Mouse (Mus musculus): ENCODE data around the gene Camk2g. TPM values are rescaled to one million over a fixed set of nuclear protein-coding genes. Genes with fewer than 3 reads are reported as not detected.

Camk2g gene
- total and polyA plus RNA-seq, 3 experiments = 36.8 to 41.0 (median 37.0) TPM

DNA sequence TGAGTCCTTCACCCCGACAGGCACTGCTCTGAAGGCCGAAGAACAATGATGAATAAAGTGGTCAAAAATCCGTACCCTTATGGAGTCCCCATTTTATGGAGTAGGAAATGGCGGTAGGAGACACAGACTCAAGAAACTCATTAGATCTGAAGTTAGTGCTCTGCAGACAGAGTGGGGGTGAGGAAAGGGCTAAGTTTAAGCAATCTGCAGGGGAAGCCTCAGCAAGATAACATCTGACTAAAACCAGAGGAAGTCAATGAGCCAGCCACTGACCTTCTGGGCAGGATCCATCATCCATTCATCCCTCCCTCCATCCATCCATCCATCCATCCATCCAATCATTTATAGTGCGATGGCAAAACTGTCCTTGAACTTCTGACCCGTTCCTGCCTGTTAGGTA, 10.4 kb downstream of the Camk2g start:
- peaks cover 21% of the 10 kb centered on the region for H3K4me1 ChIP-seq (ENCODE audit: control insufficient read depth, insufficient read depth, low read length)
- 96% methylated on average over 6 of the region's 6 CpGs for WGBS
- intact Hi-C loops (cut with DNase I) = no loop called here
- H3K36me3 ChIP-seq (ENCODE audit: control insufficient read depth, insufficient read depth, low read length) = peaks cover 12% of the 10 kb centered on the region
- no peak overlapping the region for H3K9ac ChIP-seq (ENCODE audit: low read depth, low read length)
- DNase-seq = no peak
- no peak for TF ChIP-seq POLR2A (IDR thresholded peaks at IDR 0.05; ENCODE audit: insufficient read depth, low read depth, low read length)
- no peak for TF ChIP-seq EP300 (IDR thresholded peaks at IDR 0.05; ENCODE audit: insufficient read depth, low read depth, low read length)
- no peak for TF ChIP-seq CTCF (IDR thresholded peaks at IDR 0.05)
- H3K4me3 ChIP-seq = no peak overlapping the region
- H3K27me3 ChIP-seq (ENCODE audit: control insufficient read depth, insufficient read depth, low read length) = no peaks in the 10 kb centered on the region
- no peak overlapping the region for H3K27ac ChIP-seq
- H3K79me2 ChIP-seq (replicated peaks; ENCODE audit: control insufficient read depth, insufficient read depth, low read length) = peaks cover 1% of the 10 kb centered on the region; the same call in 1 of the 2 replicates

DNA sequence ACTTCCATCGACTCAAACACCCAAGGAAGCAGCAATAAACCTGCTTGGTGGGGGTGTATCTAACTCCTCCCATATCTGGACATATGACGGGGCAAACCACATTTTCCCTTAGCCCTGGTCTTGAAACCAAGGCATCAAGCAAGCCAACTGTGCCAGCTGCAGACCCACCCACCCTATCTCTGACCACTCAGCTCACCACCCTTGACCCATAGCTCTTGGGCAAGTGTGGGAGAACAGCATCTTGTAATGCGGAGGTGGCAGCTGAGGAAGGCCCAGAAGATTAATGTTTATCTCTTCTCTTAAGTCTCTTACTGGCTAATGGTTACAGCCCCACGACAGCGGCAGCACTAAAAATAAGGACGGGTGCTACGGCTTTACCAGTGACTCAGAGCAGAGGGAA, 11.0 kb downstream of the Camk2g start:
- Histone ChIP-seq H3K36me3 (ENCODE audit: control insufficient read depth, insufficient read depth, low read length) (peaks cover 12% of the 10 kb centered on the region), H3K9ac (ENCODE audit: low read depth, low read length) (no peak overlapping the region), H3K27ac (no peak overlapping the region), H3K27me3 (ENCODE audit: control insufficient read depth, insufficient read depth, low read length) (no peaks in the 10 kb centered on the region), H3K4me1 (ENCODE audit: control insufficient read depth, insufficient read depth, low read length) (peaks cover 18% of the 10 kb centered on the region), H3K79me2 (replicated peaks; ENCODE audit: control insufficient read depth, insufficient read depth, low read length) (peaks cover 4% of the 10 kb centered on the region), H3K4me3 (no peak overlapping the region)
- TF ChIP-seq POLR2A (IDR thresholded peaks at IDR 0.05; ENCODE audit: insufficient read depth, low read depth, low read length) (no peak), EP300 (IDR thresholded peaks at IDR 0.05; ENCODE audit: insufficient read depth, low read depth, low read length) (no peak), CTCF (IDR thresholded peaks at IDR 0.05) (no peak)
- WGBS = 81% methylated on average over 7 of the region's 7 CpGs
- no peak for DNase-seq
- intact Hi-C loops (cut with DNase I) = no loop called here

DNA sequence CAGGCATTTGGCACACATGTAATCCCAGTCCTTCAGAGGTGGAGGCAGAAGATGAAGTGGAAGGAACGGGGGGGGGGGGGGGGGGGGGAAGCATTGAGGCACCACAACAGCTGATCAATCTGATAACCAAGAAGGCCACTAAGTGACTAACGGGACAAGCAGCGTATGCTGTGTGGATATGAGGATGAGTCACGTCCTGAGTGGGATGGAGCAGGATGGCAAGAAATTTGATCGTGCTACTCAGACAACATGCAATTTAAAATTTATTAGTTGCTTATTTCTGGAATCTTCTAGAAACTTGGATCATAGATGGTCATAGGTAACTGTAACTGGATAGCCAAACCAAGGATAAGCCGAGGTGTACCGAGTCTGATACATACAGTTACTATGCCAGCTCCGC, 13.7 kb downstream of the Camk2g start:
- peaks cover 7% of the 10 kb centered on the region for H3K79me2 ChIP-seq (replicated peaks; ENCODE audit: control insufficient read depth, insufficient read depth, low read length)
- TF ChIP-seq POLR2A (IDR thresholded peaks at IDR 0.05; ENCODE audit: insufficient read depth, low read depth, low read length) (no peak), CTCF (IDR thresholded peaks at IDR 0.05) (no peak), EP300 (IDR thresholded peaks at IDR 0.05; ENCODE audit: insufficient read depth, low read depth, low read length) (no peak)
- 68% methylated on average over 8 of the region's 8 CpGs for WGBS
- H3K4me1 ChIP-seq (ENCODE audit: control insufficient read depth, insufficient read depth, low read length) = peaks cover 4% of the 10 kb centered on the region
- H3K27me3 ChIP-seq (ENCODE audit: control insufficient read depth, insufficient read depth, low read length) = no peaks in the 10 kb centered on the region
- intact Hi-C loops (cut with DNase I) = no loop called here
- no peak overlapping the region for H3K4me3 ChIP-seq
- H3K9ac ChIP-seq (ENCODE audit: low read depth, low read length) = no peak overlapping the region
- DNase-seq = no peak
- no peak overlapping the region for H3K27ac ChIP-seq
- H3K36me3 ChIP-seq (ENCODE audit: control insufficient read depth, insufficient read depth, low read length) = peaks cover 3% of the 10 kb centered on the region; the same call in 1 of the 2 replicates

DNA sequence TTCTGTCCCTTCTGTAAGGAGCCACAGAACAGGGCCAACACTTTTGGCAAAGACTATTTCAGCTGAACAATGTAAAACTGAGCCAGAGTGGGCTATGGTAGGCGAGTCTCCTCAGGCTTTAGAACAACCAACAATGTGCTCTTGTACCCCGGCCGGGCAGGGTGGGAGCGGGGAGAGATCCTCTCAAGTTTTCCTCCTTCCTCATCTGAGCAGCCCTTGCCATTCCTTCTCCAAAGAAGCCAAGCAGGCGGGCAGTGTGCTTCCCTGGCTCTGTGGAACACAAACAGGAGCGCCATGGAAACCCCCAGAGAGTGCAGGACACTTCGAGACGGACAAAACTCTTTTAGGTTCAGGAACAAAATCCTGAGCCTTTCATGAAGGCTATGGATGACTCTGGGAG, 15.4 kb downstream of the Camk2g start:
- TF ChIP-seq POLR2A (IDR thresholded peaks at IDR 0.05; ENCODE audit: insufficient read depth, low read depth, low read length) = no peak
- no peak for TF ChIP-seq EP300 (IDR thresholded peaks at IDR 0.05; ENCODE audit: insufficient read depth, low read depth, low read length)
- Histone ChIP-seq H3K27ac (no peak overlapping the region), H3K9ac (ENCODE audit: low read depth, low read length) (no peak overlapping the region), H3K79me2 (replicated peaks; ENCODE audit: control insufficient read depth, insufficient read depth, low read length) (peaks cover 7% of the 10 kb centered on the region), H3K27me3 (ENCODE audit: control insufficient read depth, insufficient read depth, low read length) (no peaks in the 10 kb centered on the region), H3K4me1 (ENCODE audit: control insufficient read depth, insufficient read depth, low read length) (peaks cover 1% of the 10 kb centered on the region), H3K4me3 (no peak overlapping the region), H3K36me3 (ENCODE audit: control insufficient read depth, insufficient read depth, low read length) (peaks cover 3% of the 10 kb centered on the region; the same call in 1 of the 2 replicates)
- 89% methylated on average over 8 of the region's 8 CpGs for WGBS
- intact Hi-C loops (cut with DNase I) = no loop called here
- DNase-seq = no peak

DNA sequence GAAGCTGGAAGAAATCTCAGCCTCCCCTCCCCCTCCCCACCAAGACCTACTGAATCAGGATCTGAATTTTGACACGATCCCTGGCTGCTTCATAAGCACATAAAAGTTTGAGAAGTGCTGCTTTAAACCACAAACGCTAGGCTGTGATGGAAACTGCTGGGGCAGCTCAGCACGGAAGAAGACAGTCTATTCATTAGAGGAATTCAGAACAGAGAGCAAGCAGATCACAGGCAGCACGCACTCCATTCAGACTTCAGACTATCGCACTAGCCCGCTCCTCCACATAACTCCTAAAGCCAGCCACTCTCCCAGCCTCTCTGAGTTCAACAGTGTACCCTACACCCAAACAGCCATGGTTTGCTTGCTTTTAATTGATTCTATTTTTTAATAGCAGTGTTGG, 18.2 kb downstream of the Camk2g start:
- H3K4me3 ChIP-seq = no peak overlapping the region
- H3K9ac ChIP-seq (ENCODE audit: low read depth, low read length) = no peak overlapping the region
- WGBS = 45% methylated on average over 6 of the region's 6 CpGs
- intact Hi-C loops (cut with DNase I) = no loop called here
- H3K27ac ChIP-seq = no peak overlapping the region
- H3K4me1 ChIP-seq (ENCODE audit: control insufficient read depth, insufficient read depth, low read length) = peaks cover 7% of the 10 kb centered on the region
- peaks cover 7% of the 10 kb centered on the region for H3K79me2 ChIP-seq (replicated peaks; ENCODE audit: control insufficient read depth, insufficient read depth, low read length)
- H3K27me3 ChIP-seq (ENCODE audit: control insufficient read depth, insufficient read depth, low read length) = no peaks in the 10 kb centered on the region
- no peak for TF ChIP-seq CTCF (IDR thresholded peaks at IDR 0.05)
- TF ChIP-seq POLR2A (IDR thresholded peaks at IDR 0.05; ENCODE audit: insufficient read depth, low read depth, low read length) = no peak
- TF ChIP-seq EP300 (IDR thresholded peaks at IDR 0.05; ENCODE audit: insufficient read depth, low read depth, low read length) = no peak
- H3K36me3 ChIP-seq (ENCODE audit: control insufficient read depth, insufficient read depth, low read length) = peaks cover 2% of the 10 kb centered on the region; the same call in 1 of the 2 replicates
- no peak for DNase-seq

DNA sequence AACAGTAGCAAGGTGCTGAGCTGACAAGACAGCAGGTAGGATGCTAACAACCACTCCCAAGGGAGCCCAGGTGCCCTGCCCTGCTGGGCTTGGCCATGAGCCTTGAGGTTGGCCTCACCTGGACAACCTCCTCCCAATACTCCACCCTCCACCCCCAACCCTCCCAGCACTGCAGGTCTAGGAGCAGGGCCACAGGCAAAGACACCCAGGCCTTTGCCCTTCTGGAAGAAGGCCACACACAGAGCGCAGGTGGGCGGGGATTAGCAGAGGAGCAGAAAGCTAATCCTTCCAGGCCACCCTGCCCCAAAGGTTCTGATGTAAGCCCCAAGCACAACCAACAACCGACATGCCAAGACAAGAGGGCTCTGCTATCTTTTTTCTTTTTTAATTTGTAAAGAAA, 20.5 kb downstream of the Camk2g start:
- H3K4me1 ChIP-seq (ENCODE audit: control insufficient read depth, insufficient read depth, low read length) = peaks cover 11% of the 10 kb centered on the region
- no peak overlapping the region for H3K4me3 ChIP-seq
- peaks cover 6% of the 10 kb centered on the region for H3K79me2 ChIP-seq (replicated peaks; ENCODE audit: control insufficient read depth, insufficient read depth, low read length)
- peaks cover 2% of the 10 kb centered on the region; the same call in 1 of the 2 replicates for H3K36me3 ChIP-seq (ENCODE audit: control insufficient read depth, insufficient read depth, low read length)
- WGBS = 66% methylated on average over 3 of the region's 3 CpGs
- no peak for DNase-seq
- H3K27ac ChIP-seq = no peak overlapping the region
- TF ChIP-seq POLR2A (IDR thresholded peaks at IDR 0.05; ENCODE audit: insufficient read depth, low read depth, low read length) (no peak), EP300 (IDR thresholded peaks at IDR 0.05; ENCODE audit: insufficient read depth, low read depth, low read length) (no peak), CTCF (IDR thresholded peaks at IDR 0.05) (no peak)
- intact Hi-C loops (cut with DNase I) = no loop called here
- no peak overlapping the region for H3K9ac ChIP-seq (ENCODE audit: low read depth, low read length)
- no peaks in the 10 kb centered on the region for H3K27me3 ChIP-seq (ENCODE audit: control insufficient read depth, insufficient read depth, low read length)

All from heart, adult 2 months (tissue).